Mouse (Mus musculus) embryonic facial prominence, embryonic 14.5 days (tissue): ENCODE data around the gene Hunk. TPM values are rescaled to one million over a fixed set of nuclear protein-coding genes. Genes with fewer than 3 reads are reported as not detected.
A peak's percentile ranks its signal among the peaks of the same experiment; 100 is the strongest.

Experiments used
- ATAC-seq: fragments of 200-750 bp; cut with Nextera tagmentation; 2 replicates; pipeline ENCODE4 v1.8.0; 2017; ENCODE audit warnings: low read depth, moderate number of reproducible peaks, moderate TSS enrichment
- DNase-seq: peaks from one replicate; pipeline ENCODE4 v3.0.0-alpha.2; 2015; ENCODE audit warnings: low spot score
- H3K27ac ChIP-seq: fragments of 300-500 bp; sonication (generic); replicated peaks from 2 replicates; pipeline ENCODE4 v1.5.1; 2014; ENCODE audit warnings: low read depth, mild to moderate bottlenecking, low read length, moderate library complexity
- H3K27me3 ChIP-seq: fragments of 300-500 bp; sonication (generic); replicated peaks from 2 replicates; pipeline ENCODE4 v1.6.1; 2014; ENCODE audit warnings: low read length; ENCODE audit not compliant: control insufficient read depth, insufficient read depth
- H3K36me3 ChIP-seq: fragments of 300-500 bp; sonication (generic); 2 replicates; pipeline ENCODE4 v1.6.1; 2014; ENCODE audit warnings: low read length, mixed read lengths; ENCODE audit not compliant: control insufficient read depth, insufficient read depth
- H3K4me1 ChIP-seq: fragments of 300-500 bp; sonication (generic); 2 replicates; pipeline ENCODE4 v1.6.1; 2014; ENCODE audit warnings: antibody characterized with exemption, low read length; ENCODE audit not compliant: control insufficient read depth, insufficient read depth
- H3K4me2 ChIP-seq: fragments of 300-500 bp; sonication (generic); 2 replicates; pipeline ENCODE4 v1.6.1; 2014; ENCODE audit warnings: low read depth, mild to moderate bottlenecking, low read length, moderate library complexity, mixed read lengths
- H3K4me3 ChIP-seq: fragments of 300-500 bp; sonication (generic); 2 replicates; pipeline ENCODE4 v1.5.1; 2014; ENCODE audit warnings: low read depth, mild to moderate bottlenecking, low read length
- H3K9ac ChIP-seq: fragments of 300-500 bp; sonication (generic); 2 replicates; pipeline ENCODE4 v1.6.1; 2014; ENCODE audit warnings: low read depth, mild to moderate bottlenecking, low read length, moderate library complexity, mixed read lengths
- H3K9me3 ChIP-seq: fragments of 300-500 bp; sonication (generic); 2 replicates; pipeline ENCODE4 v1.6.1; 2016; ENCODE audit warnings: low read length; ENCODE audit not compliant: control insufficient read depth
- whole genome bisulfite sequencing: fragments of 180-500 bp; shearing (Covaris S2); extraction: QIAGEN DNeasy Blood & Tissue Kit; methylation state at CpG from one replicate; pipeline ENCODE4 v1.1.7; 2014; 5-methylcytosine and 5-hydroxymethylcytosine counted together
- polyA plus RNA-seq: library from polyadenylated mRNA; unstranded; fragments of >200 nt; fragmentation: Nextera tagmentation; extraction: Ambion mirVana; gene quantifications from 2 replicates; pipeline ENCODE4 v1.2.1, GENCODE M21; 2014

Hunk gene
- polyA plus RNA-seq, 1 experiment from 2014 or later: 9.7 TPM

DNA sequence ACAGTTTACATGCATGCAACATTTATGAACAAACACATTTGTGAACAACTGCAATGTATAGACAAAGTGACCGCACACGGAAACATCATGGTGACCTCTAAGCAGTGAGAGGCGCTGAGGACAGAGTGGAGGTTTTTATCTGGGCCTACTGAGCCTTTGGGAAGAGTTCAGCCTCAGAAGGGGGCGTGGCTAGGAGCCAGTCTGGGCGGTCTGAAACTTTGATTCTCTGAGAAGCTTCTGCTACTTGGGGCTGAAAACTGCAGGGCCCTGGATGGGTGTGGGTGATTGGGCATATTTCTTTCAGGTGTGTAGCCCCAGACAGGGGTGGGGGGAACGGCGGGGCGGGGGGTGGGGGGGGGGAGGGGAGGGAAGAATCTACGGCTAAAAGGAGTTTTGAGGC lies 14.5 kb downstream of the Hunk start:
- WGBS: 13% methylated on average over 6 of the region's 9 CpGs
- no peak overlapping the region for H3K9ac ChIP-seq
- 0 out of 2 replicates have a peak, but pooled peaks cover 9% of the 10 kb centered on the region for H3K36me3 ChIP-seq
- peaks cover 28% of the 10 kb centered on the region for H3K4me1 ChIP-seq
- H3K27me3 ChIP-seq: no peaks in the 10 kb centered on the region
- peak overlapping the region; percentile 37 for H3K4me2 ChIP-seq
- no peaks in the 10 kb centered on the region for H3K9me3 ChIP-seq
- peak overlapping the region; percentile 78 for H3K27ac ChIP-seq
- no peak overlapping the region for H3K4me3 ChIP-seq
- peak; percentile 71 for ATAC-seq
- DNase-seq: peak; percentile 83

DNA sequence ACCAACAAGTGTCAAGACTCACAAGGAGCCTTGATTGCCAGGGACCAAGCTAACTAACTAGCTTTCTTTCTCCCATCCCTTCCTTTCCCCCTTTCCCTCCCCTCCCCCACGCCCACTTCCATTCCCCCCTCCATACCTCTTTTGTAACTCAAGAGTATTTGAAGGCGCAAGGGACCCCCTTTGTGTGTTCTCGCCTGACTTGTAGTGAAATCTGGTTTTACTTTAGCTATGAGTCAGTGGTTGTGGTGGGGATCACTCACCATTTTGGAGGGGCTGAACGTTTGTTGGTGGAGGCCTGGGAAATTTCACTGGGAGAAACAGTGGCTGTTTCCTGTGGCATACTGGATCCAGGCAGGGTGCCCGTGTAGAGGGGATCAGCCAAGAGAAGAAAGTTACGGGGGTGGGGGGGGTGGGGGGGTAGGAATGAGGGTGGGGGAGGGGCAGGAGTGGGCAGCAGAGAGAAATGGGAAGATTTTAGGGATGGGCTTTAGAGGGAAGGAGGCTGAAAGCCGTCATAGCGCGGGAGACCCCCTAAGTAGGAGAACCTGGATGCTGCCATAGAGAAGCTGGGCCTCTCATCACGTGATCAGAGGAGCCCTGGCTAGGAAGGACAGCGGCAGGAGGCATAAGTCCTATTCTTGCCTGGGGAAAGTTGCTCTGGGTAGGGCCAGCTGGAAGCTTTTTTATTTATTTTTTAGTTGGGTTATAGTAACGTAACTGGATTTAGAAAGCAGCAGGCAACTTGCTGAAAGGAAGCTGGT lies 15.3 kb downstream of the Hunk start:
- H3K4me3 ChIP-seq: no peak overlapping the region
- peak; percentile 53 for ATAC-seq

DNA sequence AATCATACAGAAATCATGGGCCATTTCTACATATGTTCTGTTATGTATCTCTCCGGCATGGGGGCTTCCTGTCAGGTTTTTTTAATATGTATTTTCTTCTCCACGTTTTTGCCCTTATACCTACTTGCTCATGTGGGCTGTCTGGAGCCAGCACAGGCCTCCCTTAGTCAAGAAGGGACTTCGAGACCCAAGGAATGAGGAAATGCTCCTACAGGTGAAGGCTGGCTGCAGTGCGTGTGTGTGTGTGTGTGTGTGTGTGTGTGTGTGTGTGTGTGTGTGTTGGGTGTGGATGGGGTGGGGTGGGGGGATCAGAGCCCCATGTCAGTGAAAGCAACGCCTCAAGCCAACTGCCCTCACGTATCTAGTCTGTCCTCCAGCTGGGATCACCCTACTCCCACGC lies 16.5 kb downstream of the Hunk start:
- no peak overlapping the region for H3K9ac ChIP-seq
- ATAC-seq: no peak
- DNase-seq: no peak
- no peaks in the 10 kb centered on the region for H3K27me3 ChIP-seq
- no peaks in the 10 kb centered on the region for H3K9me3 ChIP-seq
- 69% methylated on average over 7 of the region's 7 CpGs for WGBS
- H3K27ac ChIP-seq: peak overlapping the region; percentile 78; the same call in 1 of the 2 replicates
- H3K4me3 ChIP-seq: no peak overlapping the region
- H3K4me2 ChIP-seq: no peak overlapping the region
- H3K4me1 ChIP-seq: peaks cover 32% of the 10 kb centered on the region
- 0 out of 2 replicates have a peak, but pooled peaks cover 4% of the 10 kb centered on the region for H3K36me3 ChIP-seq

More for the DNA sequence above, 15.3 kb downstream of the Hunk start:
- H3K4me1 ChIP-seq: peaks cover 32% of the 10 kb centered on the region
- peak; percentile 66 for DNase-seq
- no peaks in the 10 kb centered on the region for H3K27me3 ChIP-seq
- H3K27ac ChIP-seq: peak overlapping the region; percentile 78
- 0 out of 2 replicates have a peak, but pooled peaks cover 9% of the 10 kb centered on the region for H3K36me3 ChIP-seq
- H3K9me3 ChIP-seq: no peaks in the 10 kb centered on the region
- H3K4me2 ChIP-seq: peak overlapping the region; percentile 37
- 0 out of 2 replicates have a peak overlapping the region, but pooled peaks have one; percentile 26 for H3K9ac ChIP-seq
- 8% methylated on average over 12 of the region's 12 CpGs for WGBS

DNA sequence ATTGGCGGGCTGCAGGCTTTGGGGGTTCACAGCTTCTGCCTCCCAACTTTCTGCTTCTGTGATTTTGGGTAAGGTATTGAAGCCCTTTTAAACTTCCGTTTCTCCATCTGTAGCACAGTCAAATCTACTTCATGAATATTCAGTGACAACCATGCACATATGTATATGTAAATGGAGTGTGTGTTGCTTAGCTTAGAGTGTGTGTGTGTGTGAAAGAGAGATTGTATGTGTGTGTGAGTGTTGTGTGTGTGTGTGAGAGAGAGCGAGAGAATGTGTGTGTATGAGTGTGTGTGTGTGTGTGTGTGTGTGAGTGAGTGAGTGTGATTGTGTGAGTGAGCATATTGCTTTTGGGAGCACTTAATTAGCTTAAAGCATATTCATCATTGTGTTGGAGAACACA lies 19.4 kb downstream of the Hunk start:
- Histone ChIP-seq H3K36me3 (0 out of 2 replicates have a peak, but pooled peaks cover 4% of the 10 kb centered on the region), H3K27me3 (no peaks in the 10 kb centered on the region), H3K4me3 (no peak overlapping the region), H3K9me3 (no peaks in the 10 kb centered on the region), H3K4me1 (peaks cover 40% of the 10 kb centered on the region), H3K9ac (no peak overlapping the region), H3K27ac (no peak overlapping the region), H3K4me2 (no peak overlapping the region)
- ATAC-seq: no peak
- no peak for DNase-seq
- WGBS: 67% methylated on average over 3 of the region's 3 CpGs

DNA sequence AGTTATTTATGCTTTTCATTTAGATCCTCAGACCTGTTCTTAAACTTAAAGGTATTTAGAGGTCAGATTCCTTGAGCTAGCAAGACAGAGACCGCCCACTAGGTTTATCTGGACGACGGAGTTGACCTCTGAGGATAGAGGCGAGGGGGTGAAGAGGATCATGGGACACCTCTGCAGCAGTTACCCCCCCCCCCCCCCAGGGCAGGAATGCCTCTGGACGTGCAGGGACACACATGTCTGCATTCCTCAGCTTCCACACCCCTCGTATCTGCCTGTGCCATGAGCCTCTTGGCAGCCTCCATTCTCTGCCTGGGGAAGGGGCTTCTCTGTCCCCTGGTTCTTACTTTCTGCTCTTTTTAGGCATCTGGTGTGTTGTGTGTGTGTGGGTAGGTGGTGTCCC lies 19.8 kb downstream of the Hunk start:
- peak overlapping the region; percentile 67 for H3K27ac ChIP-seq
- WGBS: 23% methylated on average over 6 of the region's 6 CpGs
- no peak for DNase-seq

DNA sequence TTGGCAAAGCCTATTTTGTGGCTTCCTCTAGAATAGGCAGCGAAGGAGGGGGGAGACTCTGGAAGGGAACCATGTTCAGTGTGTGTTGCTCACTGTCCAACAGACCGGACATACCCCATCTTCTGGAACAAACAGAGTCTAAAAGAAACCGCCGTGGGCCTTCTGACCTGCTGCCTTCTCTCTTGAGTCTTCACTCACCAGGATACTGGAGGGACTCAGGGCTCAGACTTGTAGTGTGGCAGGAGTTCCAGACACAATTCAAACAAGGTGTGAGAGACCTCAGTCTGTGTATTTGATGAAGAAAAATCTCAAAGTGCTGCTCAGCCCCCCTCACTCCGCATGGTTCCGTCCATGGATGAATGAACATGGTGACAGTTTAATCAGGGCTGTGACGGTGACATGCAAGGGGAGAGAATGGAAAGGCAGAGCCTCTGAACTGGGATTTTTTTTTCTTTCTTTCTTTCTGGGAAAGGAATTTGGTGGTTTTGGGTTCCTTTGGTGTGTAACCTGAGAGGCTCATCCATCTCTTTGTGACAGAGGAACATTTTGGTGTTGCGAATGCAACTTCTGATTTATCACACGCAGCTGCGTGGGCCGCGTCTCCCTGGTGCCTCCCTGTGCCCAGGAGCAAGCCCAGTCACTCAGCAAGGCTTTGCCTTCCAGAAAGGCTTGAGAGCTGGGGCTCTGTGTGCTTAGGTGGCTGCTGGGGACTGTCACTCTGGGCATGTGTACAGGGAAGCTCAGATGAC lies 21.9 kb downstream of the Hunk start:
- H3K36me3 ChIP-seq: peaks cover 11% of the 10 kb centered on the region; the same call in 1 of the 2 replicates
- H3K27me3 ChIP-seq: no peaks in the 10 kb centered on the region
- no peak overlapping the region for H3K4me2 ChIP-seq
- peak overlapping the region; percentile 62 for H3K27ac ChIP-seq
- ATAC-seq (peak; percentile 74), DNase-seq (peak; percentile 66)
- no peaks in the 10 kb centered on the region for H3K9me3 ChIP-seq
- H3K9ac ChIP-seq: peak overlapping the region; percentile 32; the same call in 1 of the 2 replicates
- no peak overlapping the region for H3K4me3 ChIP-seq
- peaks cover 20% of the 10 kb centered on the region for H3K4me1 ChIP-seq
- WGBS: 32% methylated on average over 12 of the region's 12 CpGs

More for the DNA sequence above, 19.8 kb downstream of the Hunk start:
- ATAC-seq: peak; percentile 37; the same call in 1 of the 2 replicates
- Histone ChIP-seq H3K9ac (no peak overlapping the region), H3K4me3 (no peak overlapping the region), H3K36me3 (0 out of 2 replicates have a peak, but pooled peaks cover 4% of the 10 kb centered on the region), H3K4me2 (no peak overlapping the region; the same call in 1 of the 2 replicates), H3K9me3 (no peaks in the 10 kb centered on the region), H3K27me3 (no peaks in the 10 kb centered on the region), H3K4me1 (peaks cover 38% of the 10 kb centered on the region)

DNA sequence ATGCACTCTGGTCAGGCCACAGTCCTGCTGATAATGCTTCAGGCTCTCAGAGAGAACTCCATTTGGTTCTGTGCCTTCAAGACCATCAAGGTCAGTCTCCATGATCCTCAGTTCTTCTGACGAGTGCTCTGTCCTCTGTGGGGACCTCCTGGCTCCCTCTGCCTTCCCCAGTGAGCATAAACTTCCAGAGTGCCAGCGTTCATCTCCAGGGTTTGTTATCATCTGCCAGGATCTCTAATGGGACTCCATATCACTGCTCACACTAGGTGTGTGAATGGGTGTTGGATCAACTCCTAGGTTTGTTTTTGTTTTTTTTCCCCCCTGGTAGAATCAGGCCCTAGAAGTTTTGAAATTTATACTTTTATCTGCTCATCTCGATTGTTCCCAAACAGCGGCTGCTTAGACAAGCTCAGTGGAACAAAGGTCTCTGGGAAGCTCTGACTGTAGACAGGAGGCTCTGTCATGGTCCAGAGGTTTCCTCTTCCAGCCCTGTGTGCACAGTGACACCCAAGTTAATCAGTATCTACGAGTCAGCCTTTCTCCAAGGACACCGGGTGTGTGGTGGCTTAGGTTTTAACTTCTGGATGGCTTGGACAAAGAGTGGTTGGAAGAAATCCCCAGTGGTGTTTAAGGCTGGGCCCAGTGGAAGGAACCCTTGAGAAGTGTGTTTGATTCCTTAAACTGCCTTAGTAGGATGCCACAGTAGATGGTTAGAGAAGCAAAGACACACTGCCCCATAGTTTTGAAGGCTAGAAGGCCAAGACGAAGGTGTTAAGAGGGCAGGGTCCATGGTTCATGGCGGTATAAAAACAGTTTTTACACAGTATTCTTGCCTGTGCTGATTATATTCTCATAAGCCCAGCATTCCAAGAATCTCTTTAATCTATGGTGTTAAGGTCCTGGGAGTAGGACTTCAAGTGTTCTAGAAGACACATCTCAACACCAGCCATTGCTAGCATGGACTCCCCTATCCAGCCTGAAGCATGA lies 26.6 kb downstream of the Hunk start:
- Histone ChIP-seq H3K4me2 (no peak overlapping the region), H3K4me3 (no peak overlapping the region), H3K27ac (no peak overlapping the region), H3K9ac (no peak overlapping the region), H3K27me3 (no peaks in the 10 kb centered on the region), H3K9me3 (peaks cover 3% of the 10 kb centered on the region; the same call in 1 of the 2 replicates), H3K36me3 (peaks cover 25% of the 10 kb centered on the region), H3K4me1 (peaks cover 7% of the 10 kb centered on the region)
- no peak for DNase-seq
- 85% methylated on average over 8 of the region's 8 CpGs for whole genome bisulfite sequencing
- ATAC-seq: no peak

DNA sequence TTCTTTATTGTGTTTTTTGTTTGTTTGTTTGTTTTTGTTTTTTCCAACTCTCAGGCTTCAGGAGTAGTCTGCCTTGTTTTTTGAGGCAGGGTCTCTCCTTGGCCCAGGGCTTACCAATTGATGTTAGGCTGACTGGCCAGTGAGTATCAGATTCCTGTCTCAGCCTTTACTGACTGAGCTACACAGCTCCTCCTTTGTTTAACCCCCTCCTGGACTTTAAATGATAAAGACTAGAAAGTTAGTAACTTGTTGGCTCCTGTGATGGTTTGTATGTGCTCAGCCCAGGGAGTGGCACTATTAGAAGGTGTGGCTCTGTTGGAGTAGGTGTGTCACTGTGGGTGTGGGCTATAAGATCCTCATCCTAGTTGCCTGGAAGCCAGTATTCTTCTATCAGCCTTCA lies 30.8 kb downstream of the Hunk start:
- Histone ChIP-seq H3K4me2 (no peak overlapping the region), H3K9ac (no peak overlapping the region), H3K27ac (no peak overlapping the region), H3K27me3 (no peaks in the 10 kb centered on the region), H3K36me3 (peaks cover 26% of the 10 kb centered on the region), H3K9me3 (peaks cover 3% of the 10 kb centered on the region; the same call in 1 of the 2 replicates), H3K4me1 (peaks cover 23% of the 10 kb centered on the region), H3K4me3 (no peak overlapping the region)
- ATAC-seq (no peak), DNase-seq (no peak)
